Comparison of ENCODE assay signal across 8 mouse cellular contexts in genomic region chr15:78948152-78948725, GRCm38 (mm10). TPM values are rescaled to one million over a fixed set of nuclear protein-coding genes. Genes with fewer than 3 reads are reported as not detected.
DNase-seq lines count a peak whose midpoint lies in the region; ATAC-seq and TF ChIP-seq lines count a peak whose summit lies in the region.

No protein-coding gene starts in this region.

- no peak for ATAC-seq in liver, embryonic 16.5 days (ENCODE audit: low read depth)

- H3K27ac ChIP-seq in testis, adult 2 months (ENCODE audit: control insufficient read depth, insufficient read depth, low read depth, low read length): no peak overlapping the region
- H3K27ac ChIP-seq in liver, embryonic 16.5 days (ENCODE audit: low read length): no peak overlapping the region

- H3K4me3 ChIP-seq in testis, adult 2 months (ENCODE audit: control insufficient read depth, low read depth, low read length): peak overlapping the region; percentile 41
- H3K4me3 ChIP-seq in liver, embryonic 16.5 days (ENCODE audit: low read depth, low read length): peak overlapping the region; percentile 31

- no peaks in the 10 kb centered on the region for H3K27me3 ChIP-seq in testis, adult 2 months (ENCODE audit: control insufficient read depth, insufficient read depth, low read length)
- H3K27me3 ChIP-seq in liver, embryonic 16.5 days (ENCODE audit: control insufficient read depth, insufficient read depth, low read depth, low read length): peaks cover 32% of the 10 kb centered on the region

- peaks cover 4% of the 10 kb centered on the region for H3K4me1 ChIP-seq in testis, adult 2 months (ENCODE audit: control insufficient read depth, insufficient read depth, low read length)
- peaks cover 6% of the 10 kb centered on the region for H3K4me1 ChIP-seq in liver, embryonic 16.5 days (ENCODE audit: control insufficient read depth, low read depth, low read length)

- no peak overlapping the region for H3K9ac ChIP-seq in liver, embryonic 16.5 days (ENCODE audit: low read depth, low read length)

- H3K4me2 ChIP-seq in liver, embryonic 16.5 days (ENCODE audit: low read depth, low read length): peak overlapping the region; percentile 55

- no peaks in the 10 kb centered on the region for H3K9me3 ChIP-seq in liver, embryonic 16.5 days (replicated peaks; ENCODE audit: control insufficient read depth, low read length)

- 9% methylated on average over 11 of the region's 11 CpGs for WGBS in liver, embryonic 16.5 days (ENCODE audit: insufficient replicate concordance)

- no peak for TF ChIP-seq CTCF in testis, adult 2 months (IDR thresholded peaks at IDR 0.05; ENCODE audit: control insufficient read depth, insufficient read depth, insufficient replicate concordance, low read depth, low read length)

- peak; percentile 12; the same call in 1 of the 2 replicates for TF ChIP-seq POLR2A in testis, adult 2 months (IDR thresholded peaks at IDR 0.05; ENCODE audit: control insufficient read depth, low read depth, low read length)

- peak; percentile 41 for DNase-seq in cerebellum, postnatal 10 days
- DNase-seq in cerebellum, postnatal 4 days (ENCODE audit: low spot score in 2 of 2): no peak
- no peak for DNase-seq in testis, postnatal 14 days (ENCODE audit: low spot score)
- no peak for DNase-seq in right cerebral cortex, postnatal 36 days (ENCODE audit: low spot score in 2 of 2)
- no peak for DNase-seq in right cerebral cortex, adult 2 months (ENCODE audit: low spot score in 2 of 2)
- DNase-seq in natural killer cell, adult 2 months (ENCODE audit: low spot score in 2 of 2): no peak

- H3K36me3 ChIP-seq in testis, adult 2 months (ENCODE audit: control insufficient read depth, insufficient read depth, low read length): no peaks in the 10 kb centered on the region
- H3K36me3 ChIP-seq in liver, embryonic 16.5 days (ENCODE audit: control insufficient read depth, insufficient read depth): no peaks in the 10 kb centered on the region

RNA-seq across cellular contexts. Expression of gene Triobp, which starts 0.7 kb away (rescaled TPM):
- 19.4 and 22.6 TPM in 2 replicates for polyA plus RNA-seq in testis, adult 2 months (2012; rRNA removed)
- 18.0 and 20.8 TPM in 2 replicates for polyA plus RNA-seq in liver, embryonic 16.5 days (2015; fragmentation: Nextera tagmentation; extraction: Ambion mirVana)

RNA-seq across cellular contexts. Expression of gene Nol12, which starts 13.5 kb away (rescaled TPM):
- polyA plus RNA-seq in testis, adult 2 months (2012; rRNA removed): 40.7 and 44.6 TPM in 2 replicates
- 24.0 and 25.1 TPM in 2 replicates for polyA plus RNA-seq in liver, embryonic 16.5 days (2015; fragmentation: Nextera tagmentation; extraction: Ambion mirVana)

RNA-seq across cellular contexts. Expression of gene Lgals1, which starts 21.7 kb away (rescaled TPM):
- 92.0 and 106 TPM in 2 replicates for polyA plus RNA-seq in testis, adult 2 months (2012; rRNA removed)
- polyA plus RNA-seq in liver, embryonic 16.5 days (2015; fragmentation: Nextera tagmentation; extraction: Ambion mirVana): 295 and 318 TPM in 2 replicates

RNA-seq across cellular contexts. Expression of gene Pdxp, which starts 34.5 kb away (rescaled TPM):
- 3.6 and 3.8 TPM in 2 replicates for polyA plus RNA-seq in testis, adult 2 months (2012; rRNA removed)
- 2.7 and 3.1 TPM in 2 replicates for polyA plus RNA-seq in liver, embryonic 16.5 days (2015; fragmentation: Nextera tagmentation; extraction: Ambion mirVana)

RNA-seq across cellular contexts. Expression of gene Sh3bp1, which starts 48.7 kb away (rescaled TPM):
- polyA plus RNA-seq in testis, adult 2 months (2012; rRNA removed): 3.3 and 3.5 TPM in 2 replicates
- 13.1 and 14.2 TPM in 2 replicates for polyA plus RNA-seq in liver, embryonic 16.5 days (2015; fragmentation: Nextera tagmentation; extraction: Ambion mirVana)

Comparison
In these comparisons a context has a peak if more than half of its experiments do, and no peak if none do; other contexts are left out.
1. DNase-seq: peak in cerebellum, postnatal 10 days (2 of 2); none in cerebellum, postnatal 4 days (0 of 2), testis, postnatal 14 days (single experiment), right cerebral cortex, postnatal 36 days (0 of 2), right cerebral cortex, adult 2 months (0 of 2) and natural killer cell, adult 2 months (0 of 2).